Mouse (Mus musculus) gastrocnemius, postnatal 36 days (tissue): ENCODE measurements around the gene G6pd2. TPM values are rescaled to one million over a fixed set of nuclear protein-coding genes. Genes with fewer than 3 reads are reported as not detected.

Experiments
- DNase-seq, 2 experiments: peaks; one replicate each; pipeline ENCODE4 v3.0.0; 2022
- intact Hi-C: fragments of 180-260 bp; cut with DNase I; formaldehyde crosslinking; loops from one replicate; pipeline ENCODE4 v1.15.1; 2025
- long read RNA-seq, 2 experiments: library from polyadenylated mRNA; stranded (forward); transcript quantifications; one replicate each; pipeline ENCODE4 v2.0.0; 2021
- total RNA-seq, 2 experiments: library from RNA; stranded (reverse); gene quantifications; 2 replicates each; pipeline ENCODE4 v1.2.3; 2021

G6pd2 gene
- total RNA-seq = not detected
- long read RNA-seq, experiment 1 = 0 reads
- long read RNA-seq, experiment 2 = 0 reads

DNA sequence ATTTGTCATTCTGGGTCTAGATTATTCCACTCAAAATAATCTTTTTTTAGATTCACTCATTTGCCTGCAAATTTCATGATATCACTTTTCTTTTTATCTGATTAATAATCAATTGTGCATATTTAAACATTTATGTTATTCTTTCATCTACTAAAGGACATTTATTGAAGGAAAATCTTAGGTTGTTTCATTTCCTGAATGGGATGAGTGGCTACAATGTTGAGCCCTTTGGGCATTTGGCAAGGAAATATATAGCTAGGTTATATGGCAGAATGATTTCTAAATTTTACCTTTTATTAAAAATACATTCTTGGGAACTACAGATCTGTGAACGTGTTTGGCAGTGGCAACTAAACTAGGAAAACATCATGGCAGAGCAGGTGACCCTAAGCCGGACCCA is at the start of gene G6pd2:
G6pd2 (plus strand) TSS at position 301 of the 400 bp plus-strand sequence.
- no peak for DNase-seq
- intact Hi-C loops = no loop called here

DNA sequence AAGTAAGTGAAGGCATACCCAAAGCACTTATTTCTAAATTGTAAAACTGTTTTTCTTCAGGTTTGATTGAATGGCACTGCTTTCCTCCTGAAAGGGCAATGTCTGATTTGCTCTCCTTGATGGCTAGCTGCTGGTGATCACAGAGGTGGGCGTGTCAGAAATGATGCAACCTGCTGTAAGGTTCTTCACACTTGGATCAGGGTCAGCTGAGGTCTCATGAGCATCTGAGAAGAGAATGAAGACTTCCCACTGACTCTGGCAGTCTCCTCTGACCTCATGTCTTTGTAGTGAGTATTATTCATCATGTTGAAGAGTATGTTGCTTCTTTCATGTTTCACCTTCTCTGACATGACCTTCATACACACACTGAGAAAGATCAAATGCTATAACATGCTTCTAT is 44.4 kb upstream of the G6pd2 start:
- intact Hi-C loops = no loop called here
- no peak for DNase-seq

DNA sequence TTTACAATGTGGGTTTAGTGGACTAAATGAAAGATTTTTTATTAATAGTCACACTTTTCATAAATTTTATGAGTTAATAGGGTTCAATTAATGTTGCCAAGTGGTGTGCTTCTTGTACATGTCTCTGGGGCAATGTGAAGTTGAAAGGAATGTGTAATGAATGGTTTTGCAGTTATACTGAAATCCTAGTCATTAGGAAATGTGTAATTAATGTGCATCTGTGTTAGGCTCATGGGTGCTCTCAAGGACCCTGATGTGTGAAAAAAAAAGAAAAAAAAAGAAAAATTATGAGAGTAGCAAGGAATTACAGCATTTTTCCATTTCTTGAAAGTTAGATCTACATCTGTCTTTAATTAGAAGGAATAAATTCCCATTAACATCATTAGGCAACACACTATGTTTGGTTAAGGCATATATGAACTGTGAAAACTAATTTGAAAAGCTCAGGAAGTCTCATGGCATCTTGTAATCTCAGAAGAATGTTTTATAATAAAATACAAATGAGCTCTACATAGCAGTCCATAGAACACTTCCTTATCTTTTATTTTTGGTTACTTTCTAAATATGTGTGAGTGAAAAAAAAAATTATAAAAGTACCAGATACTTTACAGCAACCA is 24.4 kb downstream of the G6pd2 start:
- intact Hi-C loops = no loop called here

DNA sequence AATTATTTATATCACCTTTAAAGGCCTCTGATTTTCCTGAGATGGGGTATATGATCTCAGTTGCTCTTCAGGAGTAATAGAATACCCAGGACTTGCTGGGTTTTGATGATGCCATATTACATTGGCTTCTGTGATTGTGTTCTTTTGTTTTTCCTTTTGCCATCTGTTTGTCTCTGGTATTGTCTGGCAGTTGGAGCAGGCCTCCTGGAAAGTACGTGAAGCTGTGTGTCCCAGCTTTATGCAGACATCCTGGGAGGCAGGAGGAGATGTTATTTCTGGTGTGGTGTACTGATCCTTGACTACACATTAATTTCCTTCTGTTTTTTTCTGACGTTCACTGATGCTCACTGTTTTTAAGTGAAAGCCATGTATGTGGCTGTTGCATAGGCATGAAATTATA is 35.3 kb downstream of the G6pd2 start:
- intact Hi-C loops = no loop called here
- no peak for DNase-seq

More for the DNA sequence above, 24.4 kb downstream of the G6pd2 start:
- DNase-seq = no peak
